Mouse (Mus musculus): ENCODE data around the gene Nat10. TPM values are rescaled to one million over a fixed set of nuclear protein-coding genes. Genes with fewer than 3 reads are reported as not detected.

Gene Nat10
- total RNA-seq, 2 experiments from 2014 or later = 57.0 to 124 TPM

- no peak for ATAC-seq (replicated peaks; ENCODE audit: poor library complexity, severe bottlenecking)
Observed at GRCm38 (mm10) chr2:103746761-103747160, 14.3 kb downstream of the Nat10 start.

- ATAC-seq (replicated peaks; ENCODE audit: poor library complexity, severe bottlenecking) = no peak
Observed at GRCm38 (mm10) chr2:103746096-103746495, 15.0 kb downstream of the Nat10 start.

GRCm38 (mm10) chr2:103745481-103745880 is 15.6 kb downstream of the Nat10 start:
- no peak for ATAC-seq (replicated peaks; ENCODE audit: poor library complexity, severe bottlenecking)

GRCm38 (mm10) chr2:103743988-103744387 is 17.1 kb downstream of the Nat10 start:
- peak; percentile 73 for ATAC-seq (replicated peaks; ENCODE audit: poor library complexity, severe bottlenecking)

GRCm38 (mm10) chr2:103743536-103743935 is 17.5 kb downstream of the Nat10 start:
- no peak for ATAC-seq (replicated peaks; ENCODE audit: poor library complexity, severe bottlenecking)

GRCm38 (mm10) chr2:103742821-103743220 is 18.2 kb downstream of the Nat10 start:
- ATAC-seq (replicated peaks; ENCODE audit: poor library complexity, severe bottlenecking) = no peak

- ATAC-seq (replicated peaks; ENCODE audit: poor library complexity, severe bottlenecking) = no peak
Observed at GRCm38 (mm10) chr2:103731423-103731822, 29.6 kb downstream of the Nat10 start.

GRCm38 (mm10) chr2:103730999-103731398 is 30.1 kb downstream of the Nat10 start:
- no peak for ATAC-seq (replicated peaks; ENCODE audit: poor library complexity, severe bottlenecking)

- ATAC-seq (replicated peaks; ENCODE audit: poor library complexity, severe bottlenecking) = no peak
Observed at GRCm38 (mm10) chr2:103728027-103728540, 33.0 kb downstream of the Nat10 start.

GRCm38 (mm10) chr2:103724521-103724920 is 36.5 kb downstream of the Nat10 start:
- ATAC-seq (replicated peaks; ENCODE audit: poor library complexity, severe bottlenecking) = no peak

- ATAC-seq (replicated peaks; ENCODE audit: poor library complexity, severe bottlenecking) = no peak
Observed at GRCm38 (mm10) chr2:103719292-103719646, 41.8 kb downstream of the Nat10 start.

- ATAC-seq (replicated peaks; ENCODE audit: poor library complexity, severe bottlenecking) = peak; percentile 81
Observed at GRCm38 (mm10) chr2:103718594-103719291, 42.3 kb downstream of the Nat10 start.

GRCm38 (mm10) chr2:103714412-103714811 is 46.7 kb downstream of the Nat10 start:
- ATAC-seq (replicated peaks; ENCODE audit: poor library complexity, severe bottlenecking) = no peak

- ATAC-seq (replicated peaks; ENCODE audit: poor library complexity, severe bottlenecking) = no peak
Observed at GRCm38 (mm10) chr2:103713831-103714230, 47.2 kb downstream of the Nat10 start.

- no peak for ATAC-seq (replicated peaks; ENCODE audit: poor library complexity, severe bottlenecking)
Observed at GRCm38 (mm10) chr2:103710849-103711248, 50.2 kb downstream of the Nat10 start.

GRCm38 (mm10) chr2:103707056-103707776 is 53.9 kb downstream of the Nat10 start:
- no peak for ATAC-seq (replicated peaks; ENCODE audit: poor library complexity, severe bottlenecking)

- ATAC-seq (replicated peaks; ENCODE audit: poor library complexity, severe bottlenecking) = 0 out of 2 replicates have a peak, but pooled peaks have one; percentile 26
Observed at GRCm38 (mm10) chr2:103706226-103706625, 54.8 kb downstream of the Nat10 start.

GRCm38 (mm10) chr2:103705826-103706225 is 55.2 kb downstream of the Nat10 start:
- 0 out of 2 replicates have a peak, but pooled peaks have one; percentile 3 for ATAC-seq (replicated peaks; ENCODE audit: poor library complexity, severe bottlenecking)

GRCm38 (mm10) chr2:103703865-103704264 is 57.2 kb downstream of the Nat10 start:
- ATAC-seq (replicated peaks; ENCODE audit: poor library complexity, severe bottlenecking) = no peak

GRCm38 (mm10) chr2:103703336-103703735 is 57.7 kb downstream of the Nat10 start:
- no peak for ATAC-seq (replicated peaks; ENCODE audit: poor library complexity, severe bottlenecking)

GRCm38 (mm10) chr2:103700514-103700913 is 60.6 kb downstream of the Nat10 start:
- no peak; the same call in 1 of the 2 replicates for ATAC-seq (replicated peaks; ENCODE audit: poor library complexity, severe bottlenecking)

Data from granulocyte monocyte progenitor cell, adult 5-6 weeks (primary cell).